22 mouse cellular contexts compared by ENCODE assay signal in genomic region chr12:8536221-8536965, GRCm38 (mm10). TPM values are rescaled to one million over a fixed set of nuclear protein-coding genes. Genes with fewer than 3 reads are reported as not detected.
DNase-seq lines count a peak whose midpoint lies in the region; ATAC-seq and TF ChIP-seq lines count a peak whose summit lies in the region.
"Had no signal": no experiment of that assay in that cellular context is flagged by ENCODE, and none has a peak within 500 bp of the region (broad histone marks: within the 10 kb centered on the region; RNA-seq: fewer than 3 reads in every experiment).

No protein-coding gene starts in this region.

- no peak for DNase-seq in forebrain, postnatal 0 days
- no peak for DNase-seq in forebrain, embryonic 14.5 days (ENCODE audit: low spot score)
- DNase-seq in brain, adult 2 months (ENCODE audit: low read depth, low spot score), result peak; percentile 42
- peak; percentile 45 for DNase-seq in kidney, postnatal 14 days
- DNase-seq in lung, postnatal 10 days, result no peak
- DNase-seq: adrenal gland, postnatal 10 days; cerebellum, adult 18-20 months; cerebellum, postnatal 25 days; gastrocnemius, postnatal 10 days; heart, postnatal 14 days; liver, embryonic 13.5 days; lung, embryonic 14.5 days; lung, postnatal 4 days; right cerebral cortex, adult 18-20 months had no signal

- H3K27me3 ChIP-seq in forebrain, postnatal 0 days (ENCODE audit: insufficient read depth, low read length), result no peaks in the 10 kb centered on the region
- no peaks in the 10 kb centered on the region for H3K27me3 ChIP-seq in forebrain, embryonic 14.5 days (replicated peaks; ENCODE audit: control insufficient read depth, insufficient read depth, low read length)
- H3K27me3 ChIP-seq in hindbrain, embryonic 15.5 days, result no peaks in the 10 kb centered on the region
- no peaks in the 10 kb centered on the region for H3K27me3 ChIP-seq in hindbrain, embryonic 13.5 days
- H3K27me3 ChIP-seq: limb, embryonic 13.5 days; liver, embryonic 13.5 days; neural tube, embryonic 13.5 days had no signal

- no peak overlapping the region for H3K27ac ChIP-seq in forebrain, postnatal 0 days (ENCODE audit: low read depth, low read length)
- no peak overlapping the region for H3K27ac ChIP-seq in forebrain, embryonic 14.5 days (ENCODE audit: low read depth, low read length)
- no peak overlapping the region for H3K27ac ChIP-seq in hindbrain, embryonic 15.5 days (replicated peaks)
- H3K27ac ChIP-seq in hindbrain, embryonic 13.5 days, result no peak overlapping the region
- H3K27ac ChIP-seq: forebrain, embryonic 10.5 days; limb, embryonic 13.5 days; liver, embryonic 13.5 days; midbrain, embryonic 10.5 days; neural tube, embryonic 13.5 days had no signal

- no peak overlapping the region for H3K4me3 ChIP-seq in forebrain, postnatal 0 days (ENCODE audit: low read depth, low read length)
- no peak overlapping the region for H3K4me3 ChIP-seq in forebrain, embryonic 14.5 days (ENCODE audit: low read depth, low read length)
- no peak overlapping the region for H3K4me3 ChIP-seq in hindbrain, embryonic 15.5 days
- no peak overlapping the region for H3K4me3 ChIP-seq in hindbrain, embryonic 13.5 days
- H3K4me3 ChIP-seq: forebrain, embryonic 10.5 days; limb, embryonic 13.5 days; liver, embryonic 13.5 days; midbrain, embryonic 10.5 days; neural tube, embryonic 13.5 days had no signal

- no peaks in the 10 kb centered on the region for H3K4me1 ChIP-seq in forebrain, postnatal 0 days (ENCODE audit: insufficient read depth)
- no peaks in the 10 kb centered on the region for H3K4me1 ChIP-seq in forebrain, embryonic 14.5 days (ENCODE audit: control insufficient read depth, insufficient read depth, low read length)
- no peaks in the 10 kb centered on the region for H3K4me1 ChIP-seq in hindbrain, embryonic 15.5 days (replicated peaks)
- no peaks in the 10 kb centered on the region for H3K4me1 ChIP-seq in hindbrain, embryonic 13.5 days (replicated peaks)
- H3K4me1 ChIP-seq: forebrain, embryonic 10.5 days; liver, embryonic 13.5 days; midbrain, embryonic 10.5 days; neural tube, embryonic 13.5 days had no signal

- 0 out of 2 replicates have a peak, but pooled peaks have one; percentile 48 for ATAC-seq in forebrain, postnatal 0 days
- no peak for ATAC-seq in forebrain, embryonic 14.5 days
- peak; percentile 61; the same call in 1 of the 2 replicates for ATAC-seq in hindbrain, embryonic 15.5 days (ENCODE audit: low FRiP score, low read depth)
- no peak for ATAC-seq in hindbrain, embryonic 13.5 days (ENCODE audit: low FRiP score)
- ATAC-seq: activated CD4-positive, CD25-positive, alpha-beta regulatory T cell, adult 4 months; CD4-positive, CD25-positive, alpha-beta regulatory T cell, adult 4 months had no signal

- H3K36me3 ChIP-seq in forebrain, postnatal 0 days (ENCODE audit: insufficient read depth), result no peaks in the 10 kb centered on the region
- no peaks in the 10 kb centered on the region for H3K36me3 ChIP-seq in forebrain, embryonic 14.5 days (ENCODE audit: control insufficient read depth, insufficient read depth, low read length)
- no peaks in the 10 kb centered on the region for H3K36me3 ChIP-seq in hindbrain, embryonic 15.5 days
- H3K36me3 ChIP-seq in hindbrain, embryonic 13.5 days, result no peaks in the 10 kb centered on the region
- H3K36me3 ChIP-seq: forebrain, embryonic 10.5 days; limb, embryonic 13.5 days; liver, embryonic 13.5 days; midbrain, embryonic 10.5 days; neural tube, embryonic 13.5 days had no signal

- H3K9ac ChIP-seq in forebrain, postnatal 0 days, result no peak overlapping the region
- no peak overlapping the region for H3K9ac ChIP-seq in forebrain, embryonic 14.5 days (ENCODE audit: low read length)
- no peak overlapping the region for H3K9ac ChIP-seq in hindbrain, embryonic 15.5 days
- H3K9ac ChIP-seq in hindbrain, embryonic 13.5 days, result no peak overlapping the region
- H3K9ac ChIP-seq: limb, embryonic 13.5 days; liver, embryonic 13.5 days; lung, embryonic 14.5 days; neural tube, embryonic 13.5 days had no signal

- H3K4me2 ChIP-seq in forebrain, postnatal 0 days (ENCODE audit: low read depth), result no peak overlapping the region
- H3K4me2 ChIP-seq in forebrain, embryonic 14.5 days (ENCODE audit: low read length), result no peak overlapping the region
- no peak overlapping the region for H3K4me2 ChIP-seq in hindbrain, embryonic 15.5 days
- no peak overlapping the region for H3K4me2 ChIP-seq in hindbrain, embryonic 13.5 days
- H3K4me2 ChIP-seq: limb, embryonic 13.5 days; liver, embryonic 13.5 days; lung, embryonic 14.5 days; neural tube, embryonic 13.5 days had no signal

- no peak for TF ChIP-seq CTCF in forebrain, postnatal 0 days (IDR thresholded peaks at IDR 0.05; ENCODE audit: low read depth)

- no peaks in the 10 kb centered on the region for H3K9me3 ChIP-seq in forebrain, postnatal 0 days (ENCODE audit: low read length)
- no peaks in the 10 kb centered on the region for H3K9me3 ChIP-seq in forebrain, embryonic 14.5 days (replicated peaks; ENCODE audit: control insufficient read depth, low read length)
- no peaks in the 10 kb centered on the region for H3K9me3 ChIP-seq in hindbrain, embryonic 15.5 days
- no peaks in the 10 kb centered on the region for H3K9me3 ChIP-seq in hindbrain, embryonic 13.5 days
- H3K9me3 ChIP-seq: forebrain, embryonic 10.5 days; limb, embryonic 13.5 days; liver, embryonic 13.5 days; midbrain, embryonic 10.5 days; neural tube, embryonic 13.5 days had no signal

- 74% methylated on average over 9 of the region's 9 CpGs for WGBS in forebrain, postnatal 0 days
- 77% methylated on average over 9 of the region's 9 CpGs for WGBS in forebrain, embryonic 14.5 days
- 75% methylated on average over 9 of the region's 9 CpGs for WGBS in hindbrain, embryonic 15.5 days
- WGBS in hindbrain, embryonic 13.5 days, result 80% methylated on average over 9 of the region's 9 CpGs

RNA-seq across cellular contexts. Expression of gene Rhob, which starts 36.6 kb away (rescaled TPM):
- total RNA-seq in forebrain, postnatal 0 days (2014; rRNA removed), result 278 and 289 TPM in 2 replicates
- polyA plus RNA-seq in forebrain, postnatal 0 days (2015; fragmentation: Nextera tagmentation; extraction: Ambion mirVana), result 69.9 and 78.9 TPM in 2 replicates
- polyA plus RNA-seq in forebrain, embryonic 14.5 days (2014; fragmentation: Nextera tagmentation; extraction: Ambion mirVana), result 74.4 and 94.6 TPM in 2 replicates
- polyA plus RNA-seq in hindbrain, embryonic 15.5 days (2015; fragmentation: Nextera tagmentation; extraction: Ambion mirVana), result 94.4 and 103 TPM in 2 replicates
- 68.7 and 71.7 TPM in 2 replicates for polyA plus RNA-seq in hindbrain, embryonic 13.5 days (2015; fragmentation: Nextera tagmentation; extraction: Ambion mirVana)

Comparison
In these comparisons a context has a peak if more than half of its experiments do, and no peak if none do; other contexts are left out.
1. ATAC-seq: peak in forebrain, postnatal 0 days (single experiment) and hindbrain, embryonic 15.5 days (single experiment); none in forebrain, embryonic 14.5 days (single experiment) and hindbrain, embryonic 13.5 days (single experiment).
2. DNase-seq: peak in brain, adult 2 months (single experiment) and kidney, postnatal 14 days (single experiment); none in forebrain, postnatal 0 days (single experiment), forebrain, embryonic 14.5 days (single experiment) and lung, postnatal 10 days (single experiment).